Mouse (Mus musculus): ENCODE data around the gene Psen1.

DNA sequence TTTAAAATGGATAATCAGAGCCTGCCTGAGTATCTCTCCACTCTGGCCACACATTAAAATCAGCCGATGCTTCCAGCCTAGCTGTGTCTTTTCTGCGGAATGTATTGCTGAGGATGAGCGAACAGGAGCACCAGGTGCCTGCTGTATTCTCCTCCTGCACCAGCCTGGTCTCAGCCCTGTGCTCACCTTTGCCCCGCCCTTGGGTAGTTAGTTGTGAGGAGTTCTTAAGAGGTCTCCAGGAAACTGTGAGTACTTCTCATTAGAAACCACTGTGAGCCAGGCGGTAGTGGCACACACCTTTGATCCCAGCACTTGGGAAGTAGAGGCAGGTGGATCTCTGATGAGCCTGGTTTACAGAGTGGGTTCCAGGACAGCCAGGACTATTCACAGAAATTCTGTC lies 44.3 kb downstream of the Psen1 start:
- TF ChIP-seq POLR2A (IDR thresholded peaks at IDR 0.05; ENCODE audit: low read depth, low read length) (no peak), CTCF (conservative IDR thresholded peaks at IDR 0.05; ENCODE audit: insufficient read depth, insufficient read length, low read depth, low read length) (no peak)

Measured in kidney, adult 2 months (tissue).